Mouse (Mus musculus) spleen, adult 2 months (tissue): ENCODE data around the gene Lpar1.

Source experiments
- CTCF ChIP-seq: fragments of 200-500 bp; IDR thresholded peaks from 2 replicates; pipeline ENCODE4 v1.5.1; 2011; ENCODE audit warnings: mild to moderate bottlenecking, inconsistent platforms; ENCODE audit not compliant: insufficient read depth, insufficient read length, insufficient replicate concordance; ENCODE audit errors: extremely low read depth
- POLR2A ChIP-seq: fragments of 200-500 bp; IDR thresholded peaks from 2 replicates; pipeline ENCODE4 v1.6.1; 2011; ENCODE audit warnings: low read depth, low read length, inconsistent platforms

DNA sequence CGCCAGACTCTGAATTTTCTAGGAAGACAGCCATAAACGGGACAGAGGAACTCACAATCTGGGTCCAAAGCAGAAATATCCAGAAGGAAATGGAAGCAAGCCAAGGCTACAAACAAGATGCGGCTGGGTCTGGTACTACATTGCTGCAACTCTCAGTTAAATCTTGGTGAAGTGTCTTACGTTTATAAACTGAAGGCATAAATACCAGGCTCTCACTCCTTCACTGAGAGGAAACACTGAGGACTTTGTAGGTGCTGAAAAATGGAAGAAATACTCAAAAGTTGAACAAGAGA, 6.5 kb downstream of the Lpar1 start:
- TF ChIP-seq CTCF (no peak), POLR2A (no peak)
